Mouse (Mus musculus): Measurements from ENCODE around the gene Adamtsl2.

- TF ChIP-seq CTCF (conservative IDR thresholded peaks at IDR 0.05 in 1 of 2, IDR thresholded peaks at IDR 0.05 in 1 of 2; ENCODE audit: low read depth in 2 of 2, low read length in 2 of 2) (no peak), POLR2A (IDR thresholded peaks at IDR 0.05; ENCODE audit: low read depth, low read length) (no peak), ZC3H11A (IDR thresholded peaks at IDR 0.05; ENCODE audit: low read depth, low read length) (no peak), KAT2A (IDR thresholded peaks at IDR 0.05; ENCODE audit: insufficient replicate concordance, low read length) (no peak), MAX (IDR thresholded peaks at IDR 0.05; ENCODE audit: low read length) (no peak), MXI1 (IDR thresholded peaks at IDR 0.05; ENCODE audit: low read depth, low read length) (no peak)
Measured at GRCm38 (mm10) chr2:27154466-27155185, 75.4 kb downstream of the Adamtsl2 start.

Data from CH12.LX (cell line).